Mouse (Mus musculus) testis, adult 2 months (tissue): ENCODE measurements around the gene Fam149a. TPM values are rescaled to one million over a fixed set of nuclear protein-coding genes. Genes with fewer than 3 reads are reported as not detected.
"Not testable (repeated sequence)": the region's sequence is repeated elsewhere in the genome, so short reads cannot be mapped to it uniquely, and the experiment has no call there.

Experiments
- H3K27ac ChIP-seq: fragments of 200-500 bp; 2 replicates; pipeline ENCODE4 v1.5.1; 2012; ENCODE audit warnings: low read depth, low read length; ENCODE audit not compliant: control insufficient read depth, insufficient read depth
- H3K27me3 ChIP-seq: fragments of 200-500 bp; 2 replicates; pipeline ENCODE4 v1.6.1; 2012; ENCODE audit warnings: mild to moderate bottlenecking, low read length, moderate library complexity; ENCODE audit not compliant: control insufficient read depth, insufficient read depth
- H3K36me3 ChIP-seq: fragments of 200-500 bp; 2 replicates; pipeline ENCODE4 v1.6.1; 2012; ENCODE audit warnings: mild to moderate bottlenecking, low read length; ENCODE audit not compliant: control insufficient read depth, insufficient read depth
- H3K4me1 ChIP-seq: fragments of 200-500 bp; 2 replicates; pipeline ENCODE4 v1.6.1; 2012; ENCODE audit warnings: low read length; ENCODE audit not compliant: control insufficient read depth, insufficient read depth
- H3K4me3 ChIP-seq: fragments of 200-500 bp; 2 replicates; pipeline ENCODE4 v1.5.1; 2012; ENCODE audit warnings: low read depth, mild to moderate bottlenecking, low read length, moderate library complexity, mixed read lengths; ENCODE audit not compliant: control insufficient read depth
- CTCF ChIP-seq: fragments of 200-500 bp; IDR thresholded peaks from 2 replicates; pipeline ENCODE4 v1.5.1; 2012; ENCODE audit warnings: low read depth, mild to moderate bottlenecking, inconsistent platforms, low read length, moderate library complexity; ENCODE audit not compliant: control insufficient read depth, insufficient read depth, insufficient replicate concordance
- POLR2A ChIP-seq: fragments of 200-500 bp; IDR thresholded peaks from 2 replicates; pipeline ENCODE4 v1.6.1; 2012; ENCODE audit warnings: low read depth, mild to moderate bottlenecking, inconsistent platforms, low read length, moderate library complexity; ENCODE audit not compliant: control insufficient read depth
- polyA plus RNA-seq: library from polyadenylated mRNA; depleted of rRNA; stranded (reverse); fragments of >200 nt; gene quantifications from 2 replicates; pipeline ENCODE4 v1.2.3, GENCODE M21; 2012

The Fam149a gene
- polyA plus RNA-seq, 1 experiment = 0.25 TPM

DNA sequence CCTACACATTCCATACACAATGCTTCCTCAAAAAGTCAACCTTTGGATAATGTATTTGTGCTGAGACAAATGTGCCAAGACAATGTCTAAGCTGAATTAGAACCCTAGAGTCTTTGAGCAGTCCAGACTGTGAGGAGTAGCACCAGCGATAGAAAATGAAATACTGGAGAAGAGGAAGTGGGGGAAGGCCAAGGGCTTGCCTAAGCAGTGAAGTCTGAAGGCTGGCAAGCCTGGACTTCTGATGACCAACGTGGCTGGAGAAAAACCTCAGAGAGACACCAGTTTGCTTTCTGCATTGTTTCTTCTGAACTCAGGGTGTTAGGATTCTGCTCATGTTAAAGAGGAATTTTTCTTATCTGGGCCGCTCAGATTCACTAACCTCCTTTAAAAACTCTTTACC lies 51.2 kb downstream of the Fam149a start:
- no peak overlapping the region for H3K27ac ChIP-seq
- TF ChIP-seq POLR2A (no peak), CTCF (no peak)
- no peaks in the 10 kb centered on the region; the same call in 1 of the 2 replicates for H3K27me3 ChIP-seq
- H3K4me1 ChIP-seq = peaks cover 9% of the 10 kb centered on the region
- H3K36me3 ChIP-seq = no peaks in the 10 kb centered on the region
- no peak overlapping the region for H3K4me3 ChIP-seq

DNA sequence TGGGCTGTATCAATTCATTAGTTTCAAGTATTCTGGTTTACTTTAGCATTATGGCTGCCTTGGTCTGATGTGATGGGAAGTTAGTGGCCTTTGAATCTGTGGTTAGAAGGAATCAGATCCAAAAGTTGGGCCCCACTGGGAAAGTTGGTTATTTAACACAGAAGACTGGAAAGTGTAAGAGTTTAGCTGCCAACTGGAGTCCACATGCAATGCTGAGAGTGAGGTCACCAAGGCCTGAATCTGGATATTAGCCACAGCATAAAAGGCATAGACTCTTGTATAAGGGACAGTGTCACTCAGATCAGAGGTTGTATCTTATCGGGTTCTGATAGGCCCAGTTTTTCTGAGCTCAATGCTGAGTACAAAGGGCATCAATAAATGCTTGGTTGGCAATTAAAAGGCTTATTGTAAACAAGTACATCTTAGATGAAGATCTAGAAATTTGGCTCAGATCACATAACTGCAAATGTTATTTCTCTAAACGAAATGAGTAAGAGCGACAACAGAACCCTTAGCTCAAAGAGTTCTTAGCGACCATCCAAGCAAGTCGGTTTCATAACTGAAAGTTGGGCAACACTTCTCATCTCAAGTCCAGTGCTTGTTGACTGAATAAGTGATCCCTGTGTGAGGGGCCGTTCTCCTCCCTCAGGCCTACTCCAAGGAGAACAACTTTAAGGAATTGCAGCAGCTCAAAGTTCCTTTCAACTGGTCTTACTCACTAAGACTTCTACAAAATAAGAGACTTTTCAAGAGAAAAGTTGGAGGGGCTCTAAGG lies 52.7 kb downstream of the Fam149a start:
- peaks cover 9% of the 10 kb centered on the region for H3K4me1 ChIP-seq
- H3K36me3 ChIP-seq = no peaks in the 10 kb centered on the region
- H3K4me3 ChIP-seq = no peak overlapping the region
- H3K27ac ChIP-seq = no peak overlapping the region
- H3K27me3 ChIP-seq = no peaks in the 10 kb centered on the region; the same call in 1 of the 2 replicates
- no peak for TF ChIP-seq CTCF
- no peak for TF ChIP-seq POLR2A

DNA sequence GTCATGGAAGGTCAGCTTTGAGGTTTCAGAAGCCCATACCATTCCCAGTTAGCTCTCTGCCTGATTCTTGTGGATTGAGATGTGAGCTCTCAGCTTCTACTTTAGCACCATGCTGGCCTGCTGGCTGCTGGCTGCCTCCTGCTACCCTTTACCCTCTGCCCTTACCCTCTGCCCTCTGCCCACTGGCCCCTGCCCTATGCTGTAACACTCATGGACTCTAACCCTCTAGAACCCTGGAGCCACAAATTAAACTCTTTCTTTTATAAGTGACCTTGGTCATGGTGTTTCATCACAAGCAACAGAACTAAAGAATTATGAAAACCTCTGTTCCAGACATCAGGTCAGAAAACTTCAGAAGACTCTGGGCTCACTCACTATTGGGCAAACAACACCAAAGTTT lies 55.0 kb downstream of the Fam149a start:
- not testable (repeated sequence) for H3K27me3 ChIP-seq, H3K4me1 ChIP-seq, H3K27ac ChIP-seq, H3K4me3 ChIP-seq, H3K36me3 ChIP-seq

DNA sequence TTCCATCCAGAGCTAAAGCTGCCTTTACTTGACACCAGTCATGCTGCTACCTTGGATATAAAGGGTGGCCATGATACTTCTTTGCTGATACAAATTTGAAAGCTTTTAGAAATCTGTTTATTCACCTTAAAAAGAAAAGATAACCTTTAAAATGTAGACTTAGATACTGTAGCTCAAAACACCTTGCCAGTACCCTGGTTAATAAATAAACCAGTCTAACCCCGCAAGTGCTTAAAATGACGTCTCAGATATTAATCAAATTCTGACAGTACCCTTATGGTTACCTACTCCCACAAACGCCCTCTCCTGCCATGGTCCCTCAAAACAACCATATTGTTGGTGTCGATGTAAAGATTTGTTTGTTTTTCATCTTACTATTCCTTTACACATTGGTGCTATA lies 57.9 kb downstream of the Fam149a start:
- H3K4me1 ChIP-seq = no peaks in the 10 kb centered on the region

DNA sequence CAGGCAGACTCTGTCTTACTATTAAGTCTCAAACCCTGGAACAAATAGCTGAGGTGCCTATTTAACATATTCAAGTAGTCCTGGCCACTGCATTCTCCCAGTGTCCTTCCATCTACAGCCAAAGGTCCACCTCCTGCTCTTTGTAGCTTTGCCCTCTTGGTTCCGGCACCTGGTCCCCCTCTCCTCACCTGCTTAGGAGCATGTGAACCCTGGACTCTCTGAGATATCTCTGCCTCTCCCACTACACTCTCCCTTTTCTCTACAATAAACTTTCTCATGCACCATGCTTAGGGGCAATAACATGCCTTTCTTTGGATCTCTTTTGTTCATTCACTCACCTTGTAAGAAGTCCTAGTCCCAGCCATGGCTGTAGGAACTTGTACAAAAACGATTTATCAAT lies 60.7 kb downstream of the Fam149a start:
- H3K36me3 ChIP-seq = no peaks in the 10 kb centered on the region
- no peaks in the 10 kb centered on the region for H3K4me1 ChIP-seq
- H3K27ac ChIP-seq = no peak overlapping the region
- H3K4me3 ChIP-seq = no peak overlapping the region
- no peaks in the 10 kb centered on the region for H3K27me3 ChIP-seq
- TF ChIP-seq CTCF (no peak), POLR2A (no peak)

More for the DNA sequence above, 57.9 kb downstream of the Fam149a start:
- no peaks in the 10 kb centered on the region for H3K27me3 ChIP-seq
- TF ChIP-seq POLR2A = no peak
- TF ChIP-seq CTCF = no peak
- H3K36me3 ChIP-seq = no peaks in the 10 kb centered on the region
- H3K27ac ChIP-seq = no peak overlapping the region
- no peak overlapping the region for H3K4me3 ChIP-seq

DNA sequence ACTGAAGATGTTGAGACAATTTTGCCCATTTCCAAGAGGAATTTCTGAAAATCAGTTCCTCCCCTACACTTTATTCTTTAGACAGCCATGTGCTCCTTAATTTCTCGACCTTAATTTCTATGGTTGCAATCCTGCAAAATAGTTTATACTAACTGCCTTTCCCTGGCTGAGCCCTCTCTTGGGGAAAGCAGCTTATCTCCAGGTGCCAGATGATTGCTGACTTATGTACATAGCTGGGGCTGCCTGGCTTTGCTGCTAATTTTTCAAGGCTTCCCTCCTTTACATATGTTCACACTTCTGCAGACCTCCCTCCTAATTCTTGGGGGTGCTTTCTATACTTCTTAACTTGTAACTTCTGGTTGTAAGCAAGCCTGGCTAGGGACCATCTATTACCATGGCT lies 61.2 kb downstream of the Fam149a start:
- Histone ChIP-seq H3K4me1 (no peaks in the 10 kb centered on the region), H3K27me3 (no peaks in the 10 kb centered on the region), H3K4me3 (no peak overlapping the region), H3K27ac (no peak overlapping the region), H3K36me3 (no peaks in the 10 kb centered on the region)
- no peak for TF ChIP-seq CTCF
- TF ChIP-seq POLR2A = no peak

DNA sequence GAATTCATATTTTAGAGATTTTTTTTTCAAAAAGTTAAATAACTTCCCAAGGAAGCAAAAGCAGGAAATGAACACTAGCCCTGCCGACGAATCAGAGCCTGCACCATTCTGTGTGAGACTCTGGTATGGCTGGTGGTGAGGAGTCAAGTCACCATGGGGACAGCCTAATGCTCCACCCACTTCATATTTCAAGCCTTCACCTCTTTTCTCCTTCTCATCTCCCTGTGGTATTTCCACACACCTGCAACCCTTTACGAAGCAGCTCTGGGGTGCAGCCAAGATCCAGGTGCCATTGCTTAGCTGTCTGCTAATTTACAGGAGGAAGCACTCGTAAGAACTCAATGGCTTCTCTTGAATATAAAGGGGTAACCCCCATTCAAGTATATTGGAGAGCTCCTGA lies 71.1 kb downstream of the Fam149a start:
- Histone ChIP-seq H3K27me3 (no peaks in the 10 kb centered on the region), H3K36me3 (no peaks in the 10 kb centered on the region), H3K4me1 (no peaks in the 10 kb centered on the region), H3K27ac (no peak overlapping the region), H3K4me3 (no peak overlapping the region)
- no peak for TF ChIP-seq POLR2A
- TF ChIP-seq CTCF = no peak

DNA sequence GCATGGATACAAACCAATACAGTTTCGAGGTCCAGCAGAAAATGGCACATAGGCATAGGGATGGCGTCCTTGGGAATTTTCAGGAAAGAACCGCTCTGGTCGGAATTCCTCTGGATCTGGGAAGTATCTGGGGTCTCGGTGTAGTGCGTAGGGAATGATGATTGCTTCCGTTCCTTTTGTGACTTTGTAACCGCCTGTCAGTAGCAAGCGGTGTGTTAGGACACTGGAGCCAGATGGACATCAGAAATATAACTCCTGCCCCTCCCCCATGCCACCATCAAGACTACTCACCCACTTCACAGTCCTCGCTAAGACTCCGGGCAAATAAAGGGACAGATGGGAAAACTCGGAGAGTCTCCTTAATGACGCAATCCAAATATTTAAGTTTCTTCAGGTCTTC lies 73.7 kb downstream of the Fam149a start, which contains the start of gene Gm45753:
Gene Gm45753, minus strand, starts transcription at position 101 of the 400 bp plus-strand sequence.
- no peak within 1 kb of the TSS for H3K27ac ChIP-seq
- TF ChIP-seq CTCF = no peak
- TF ChIP-seq POLR2A = no peak
- no peaks in the 10 kb centered on the region for H3K27me3 ChIP-seq
- no peak within 1 kb of the TSS for H3K4me3 ChIP-seq
- no peaks in the 10 kb centered on the region for H3K36me3 ChIP-seq
- no peaks in the 10 kb centered on the region for H3K4me1 ChIP-seq
